Mouse (Mus musculus): ENCODE data around the gene Trib2.

- TF ChIP-seq CTCF (IDR thresholded peaks at IDR 0.05; ENCODE audit: extremely low read depth, insufficient read depth, insufficient read length, insufficient replicate concordance) = no peak
- no peak for TF ChIP-seq POLR2A (IDR thresholded peaks at IDR 0.05; ENCODE audit: low read depth, low read length)
Observed at GRCm38 (mm10) chr12:15768536-15768935, 48.2 kb downstream of the Trib2 start.

Data from spleen, adult 2 months (tissue).